Mouse (Mus musculus): ENCODE data around the gene Cyp4v3.

- TF ChIP-seq NELFE (IDR thresholded peaks at IDR 0.05; ENCODE audit: low read depth, low read length), result no peak
- TF ChIP-seq GATA1 (IDR thresholded peaks at IDR 0.05; ENCODE audit: low read depth, low read length), result no peak
These were observed 38.3 kb downstream of the Cyp4v3 start, which contains the start of gene Klkb1 for GRCm38 (mm10) chr8:45294687-45295086.

All from MEL (cell line).